Mouse (Mus musculus) small intestine, adult 2 months (tissue): ENCODE measurements around the gene Fkbp4. TPM values are rescaled to one million over a fixed set of nuclear protein-coding genes. Genes with fewer than 3 reads are reported as not detected.

ENCODE experiments used
- H3K27ac ChIP-seq: fragments of 200-500 bp; 2 replicates; pipeline ENCODE4 v1.5.1; 2012; ENCODE audit warnings: low read depth, low read length, control low read depth, inconsistent platforms; ENCODE audit not compliant: insufficient read depth
- H3K27me3 ChIP-seq: fragments of 200-500 bp; 2 replicates; pipeline ENCODE4 v1.6.1; 2012; ENCODE audit warnings: mild to moderate bottlenecking, moderate library complexity, low read length, inconsistent platforms; ENCODE audit not compliant: control insufficient read depth, insufficient read depth
- H3K36me3 ChIP-seq: fragments of 200-500 bp; 2 replicates; pipeline ENCODE4 v1.6.1; 2012; ENCODE audit warnings: mild to moderate bottlenecking, low read length, control low read depth, inconsistent platforms; ENCODE audit not compliant: control insufficient read depth, insufficient read depth
- H3K4me1 ChIP-seq: fragments of 200-500 bp; 2 replicates; pipeline ENCODE4 v1.6.1; 2012; ENCODE audit warnings: low read length, inconsistent platforms, mixed read lengths; ENCODE audit not compliant: control insufficient read depth, insufficient read depth, insufficient read length
- H3K4me3 ChIP-seq: fragments of 200-500 bp; 2 replicates; pipeline ENCODE4 v1.5.1; 2012; ENCODE audit warnings: low read depth, mild to moderate bottlenecking, control low read depth, inconsistent platforms, low read length, moderate library complexity
- CTCF ChIP-seq: fragments of 200-500 bp; IDR thresholded peaks from 2 replicates; pipeline ENCODE4 v1.5.1; 2012; ENCODE audit warnings: low read depth, mild to moderate bottlenecking, control low read depth, inconsistent platforms, low read length, moderate library complexity, mixed read lengths; ENCODE audit not compliant: insufficient replicate concordance, insufficient read length; ENCODE audit errors: extremely low read depth
- POLR2A ChIP-seq: fragments of 200-500 bp; IDR thresholded peaks from 2 replicates; pipeline ENCODE4 v1.6.1; 2012; ENCODE audit warnings: low read depth, mild to moderate bottlenecking, control low read depth, inconsistent platforms, low read length, moderate library complexity
- WGBS: fragments of 180-500 bp; shearing (Covaris S2); methylation state at CpG from one replicate; pipeline ENCODE4 v1.1.7; 2018; 5-methylcytosine and 5-hydroxymethylcytosine counted together
- polyA plus RNA-seq: library from polyadenylated mRNA; depleted of rRNA; stranded (reverse); fragments of >200 nt; gene quantifications from 2 replicates; pipeline ENCODE4 v1.2.3, GENCODE M21; 2012

Gene Fkbp4
- polyA plus RNA-seq, 1 experiment: 105 TPM

DNA sequence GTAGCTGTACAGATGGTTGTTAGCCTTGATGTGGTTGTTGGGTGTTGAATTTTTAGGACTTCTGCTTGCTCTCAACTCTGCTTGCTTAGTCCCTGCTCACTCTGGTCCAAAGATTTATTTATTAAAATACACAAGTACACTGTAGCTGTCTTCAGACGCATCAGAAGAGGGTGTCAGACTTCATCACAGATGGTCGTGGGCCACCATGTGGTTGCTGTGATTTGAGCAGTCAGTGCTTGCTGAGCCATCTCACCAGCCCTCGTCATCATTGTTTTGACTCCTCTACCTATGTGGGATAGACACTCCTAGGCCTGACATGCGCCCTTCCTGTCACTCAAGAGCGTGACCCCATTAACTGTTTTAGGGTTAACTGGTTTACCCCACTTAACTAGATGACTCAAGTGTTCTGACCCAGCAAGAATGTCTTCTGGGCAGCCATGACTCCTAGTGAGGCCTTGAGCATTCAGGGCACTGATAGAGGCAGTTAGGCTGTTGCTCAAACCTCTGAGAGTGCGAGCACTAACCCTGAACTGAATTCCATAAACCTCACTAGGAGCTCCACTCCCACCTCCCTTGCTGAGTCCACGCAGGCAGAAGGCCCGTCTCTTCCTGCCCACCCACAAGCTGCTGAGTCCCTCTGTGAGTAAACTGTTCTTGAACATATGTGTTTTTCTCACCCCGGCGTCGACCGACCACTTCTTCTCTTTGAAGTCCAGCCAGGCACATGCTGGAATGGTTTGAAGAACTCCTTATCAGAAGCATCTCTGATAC lies 17.5 kb upstream of the Fkbp4 start:
- no peaks in the 10 kb centered on the region for H3K27me3 ChIP-seq
- H3K4me3 ChIP-seq: no peak overlapping the region
- H3K36me3 ChIP-seq: no peaks in the 10 kb centered on the region
- 65% methylated on average over 12 of the region's 12 CpGs for WGBS
- H3K4me1 ChIP-seq: no peaks in the 10 kb centered on the region
- H3K27ac ChIP-seq: no peak overlapping the region
- TF ChIP-seq CTCF (no peak), POLR2A (no peak)

DNA sequence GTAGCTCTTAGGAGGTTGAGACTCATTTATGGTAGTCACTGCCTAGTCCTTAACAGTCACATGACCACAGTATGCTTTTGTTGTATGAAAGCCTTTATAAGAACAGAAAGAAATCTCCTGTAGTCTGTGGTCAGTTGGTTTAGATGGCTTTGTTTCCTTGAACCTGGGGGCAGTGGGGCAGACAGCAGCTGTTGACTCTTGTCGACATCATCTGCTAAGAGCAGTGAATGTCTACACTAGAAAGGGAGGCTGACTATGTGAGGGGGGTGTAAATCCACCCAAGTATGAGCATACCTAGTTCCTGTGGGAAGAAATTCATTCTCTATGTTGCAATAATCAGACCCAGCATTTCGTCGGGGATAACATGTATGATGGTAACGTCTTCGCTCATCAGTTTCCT lies 8.6 kb upstream of the Fkbp4 start:
- Histone ChIP-seq H3K4me3 (no peak overlapping the region), H3K27me3 (no peaks in the 10 kb centered on the region), H3K27ac (no peak overlapping the region), H3K4me1 (no peaks in the 10 kb centered on the region), H3K36me3 (no peaks in the 10 kb centered on the region)
- 96% methylated on average over 5 of the region's 5 CpGs for WGBS
- TF ChIP-seq POLR2A: no peak

DNA sequence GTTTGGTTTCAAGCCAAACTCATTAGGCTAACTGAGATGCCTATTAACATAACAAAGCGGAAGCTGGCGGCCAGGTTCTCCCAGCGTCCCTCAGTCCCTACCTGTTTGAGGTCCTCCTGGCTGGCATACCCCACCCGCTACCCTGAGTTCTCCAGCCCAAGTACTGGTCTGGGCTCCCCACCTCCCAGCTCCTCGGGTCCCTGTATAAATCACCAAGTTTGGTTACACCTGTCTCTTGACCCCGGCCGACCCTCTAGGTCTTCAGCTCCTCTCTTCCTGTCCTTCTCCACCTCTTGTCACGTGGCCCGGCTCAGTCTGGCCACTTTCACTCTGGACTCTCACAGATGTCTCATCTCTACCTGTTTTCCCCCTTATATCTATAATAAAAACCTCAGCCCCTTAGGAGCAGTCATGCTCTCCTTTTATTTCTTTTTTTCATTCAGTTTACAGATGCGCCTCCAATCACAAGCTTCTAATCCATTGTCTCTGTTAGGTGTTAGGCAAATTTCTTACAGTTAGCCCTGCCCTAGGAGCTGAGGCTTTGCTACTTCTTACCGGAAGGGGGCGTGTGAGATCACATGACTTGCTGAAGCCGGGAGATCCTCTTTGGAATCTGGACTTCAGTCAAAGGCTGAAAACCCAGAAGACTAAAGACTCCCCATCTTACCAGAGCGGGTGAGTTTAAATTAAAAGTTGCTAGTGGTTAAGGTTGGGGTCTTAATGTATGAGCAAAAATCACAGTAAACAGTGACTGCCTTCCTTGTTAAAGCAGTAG lies 7.5 kb upstream of the Fkbp4 start:
- 19% methylated on average over 14 of the region's 14 CpGs for WGBS
- Histone ChIP-seq H3K4me3 (peak overlapping the region; percentile 46), H3K27me3 (no peaks in the 10 kb centered on the region), H3K27ac (no peak overlapping the region), H3K36me3 (no peaks in the 10 kb centered on the region), H3K4me1 (no peaks in the 10 kb centered on the region)
- TF ChIP-seq CTCF: peak; percentile 68; the same call in 1 of the 2 replicates
- TF ChIP-seq POLR2A: no peak

DNA sequence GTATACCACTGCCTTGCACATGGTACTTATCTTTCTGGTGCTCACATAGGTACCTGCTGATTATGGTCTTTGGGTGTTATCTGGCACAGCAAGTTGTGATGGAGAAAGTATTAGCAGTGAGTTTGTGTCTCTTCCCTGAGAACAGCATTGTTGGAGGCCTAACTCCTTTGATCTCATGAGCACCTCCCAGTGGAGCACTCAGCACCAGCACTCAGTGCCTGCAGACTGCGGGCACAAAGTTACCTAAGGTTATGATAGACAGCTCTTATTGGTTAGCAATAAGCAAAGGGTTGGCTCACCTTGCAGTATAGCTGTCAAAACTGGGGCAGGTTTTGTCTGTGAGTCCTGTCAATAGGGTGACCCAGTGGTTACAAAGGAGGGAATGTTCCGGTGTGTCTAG lies 1.8 kb upstream of the Fkbp4 start:
- no peak overlapping the region for H3K4me3 ChIP-seq
- WGBS: 77% methylated on average over 2 of the region's 2 CpGs
- no peak overlapping the region for H3K27ac ChIP-seq
- peaks cover 6% of the 10 kb centered on the region for H3K36me3 ChIP-seq
- TF ChIP-seq POLR2A (no peak), CTCF (no peak)
- peaks cover 15% of the 10 kb centered on the region; the same call in 1 of the 2 replicates for H3K4me1 ChIP-seq
- H3K27me3 ChIP-seq: no peaks in the 10 kb centered on the region

DNA sequence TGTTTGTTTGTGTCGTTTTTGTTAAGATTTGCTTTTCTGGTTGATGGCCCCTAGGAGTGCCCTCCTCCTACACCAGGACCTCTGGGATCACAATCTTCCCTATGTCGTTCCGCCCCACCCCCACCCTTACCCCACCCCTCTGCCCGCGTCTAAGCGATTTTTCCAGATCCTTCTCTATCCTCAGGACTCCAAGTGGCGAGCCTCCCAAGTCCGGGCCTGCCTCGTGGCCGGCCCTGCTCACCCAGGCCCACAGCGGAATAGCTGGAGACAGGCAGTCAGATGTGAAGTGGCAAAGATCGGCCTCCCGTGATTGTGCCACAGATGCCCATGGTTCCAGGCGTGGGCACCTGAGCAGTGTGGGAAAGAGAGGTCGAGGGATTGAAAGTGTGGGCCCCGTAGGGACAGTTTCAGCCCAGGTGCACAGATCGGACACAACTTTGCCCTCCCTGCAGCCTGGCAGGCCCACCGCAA lies 429 bp upstream of the Fkbp4 start:
- Histone ChIP-seq H3K27me3 (no peaks in the 10 kb centered on the region), H3K36me3 (peaks cover 17% of the 10 kb centered on the region), H3K27ac (no peak overlapping the region), H3K4me1 (peaks cover 19% of the 10 kb centered on the region; the same call in 1 of the 2 replicates), H3K4me3 (peak overlapping the region; percentile 93)
- no peak for TF ChIP-seq CTCF
- TF ChIP-seq POLR2A: no peak
- 8% methylated on average over 18 of the region's 18 CpGs for WGBS

DNA sequence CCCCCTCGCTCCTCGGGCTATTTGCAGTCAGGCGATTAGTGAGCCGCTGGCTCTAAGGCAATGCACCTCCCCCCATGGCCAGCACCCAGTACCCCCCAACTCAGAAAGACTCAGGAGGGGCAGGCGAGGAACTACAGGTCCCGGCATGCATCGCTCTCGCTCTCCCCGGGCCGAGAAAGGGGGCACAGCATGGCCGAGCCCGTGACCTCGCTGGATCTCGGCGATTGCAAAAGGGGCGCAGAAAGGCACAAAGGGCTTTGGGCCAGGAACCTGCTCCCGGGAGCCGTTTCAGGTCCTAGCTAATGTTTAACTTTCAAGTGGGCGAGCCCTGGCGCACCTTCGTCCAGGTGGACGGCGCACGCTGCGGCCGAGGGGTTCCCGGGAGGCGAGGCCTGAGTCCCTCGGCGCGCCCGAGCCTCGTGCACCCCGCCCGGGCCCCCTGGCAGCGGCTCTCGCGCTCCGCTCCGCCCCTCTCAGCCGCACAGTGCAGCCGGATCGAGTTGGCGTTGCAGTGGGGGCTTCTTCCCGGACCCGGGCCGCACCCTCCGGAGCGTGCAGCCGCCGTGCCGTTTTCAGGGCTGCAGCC lies 653 bp downstream of the Fkbp4 start:
- peak overlapping the region; percentile 93 for H3K4me3 ChIP-seq
- under 1% methylated on average over 52 of the region's 52 CpGs for WGBS

DNA sequence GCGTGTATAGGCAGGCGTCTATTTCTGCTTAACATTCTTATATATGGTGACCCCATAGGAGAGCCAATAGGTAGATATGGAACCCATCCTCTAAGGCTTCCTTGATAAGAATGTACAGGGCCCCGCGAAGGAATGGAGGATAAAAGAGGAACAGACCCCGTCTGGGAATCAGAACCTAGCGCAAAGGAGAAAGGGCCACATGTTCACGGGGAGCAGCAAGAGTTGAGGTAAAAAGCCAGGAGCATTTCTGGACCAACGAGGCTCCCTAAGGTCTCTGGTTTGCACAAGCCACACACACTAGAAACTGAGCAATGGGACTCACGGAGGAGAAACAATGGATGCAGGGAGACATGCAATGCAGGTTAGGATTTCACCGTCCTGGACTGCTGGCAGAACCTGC lies 1.2 kb downstream of the Fkbp4 start:
- TF ChIP-seq POLR2A (no peak), CTCF (no peak)
- H3K36me3 ChIP-seq: peaks cover 33% of the 10 kb centered on the region
- 6% methylated on average over 10 of the region's 10 CpGs for WGBS
- peak overlapping the region; percentile 93 for H3K4me3 ChIP-seq
- H3K4me1 ChIP-seq: peaks cover 19% of the 10 kb centered on the region; the same call in 1 of the 2 replicates
- no peaks in the 10 kb centered on the region for H3K27me3 ChIP-seq
- H3K27ac ChIP-seq: peak overlapping the region; percentile 75

More for the DNA sequence above, 653 bp downstream of the Fkbp4 start:
- peaks cover 28% of the 10 kb centered on the region for H3K36me3 ChIP-seq
- TF ChIP-seq CTCF: no peak
- no peak for TF ChIP-seq POLR2A
- H3K27me3 ChIP-seq: no peaks in the 10 kb centered on the region
- H3K4me1 ChIP-seq: peaks cover 19% of the 10 kb centered on the region; the same call in 1 of the 2 replicates
- peak overlapping the region; percentile 75 for H3K27ac ChIP-seq
